Mouse (Mus musculus) lung, embryonic 16.5 days (tissue): ENCODE measurements around the gene Afg1l. TPM values are rescaled to one million over a fixed set of nuclear protein-coding genes. Genes with fewer than 3 reads are reported as not detected.

Source experiments
- polyA plus RNA-seq: library from polyadenylated mRNA; unstranded; fragments of >200 nt; fragmentation: Nextera tagmentation; extraction: Ambion mirVana; gene quantifications from 2 replicates; pipeline ENCODE4 v1.2.1, GENCODE M21; 2015

Afg1l gene
- polyA plus RNA-seq, 1 experiment from 2014 or later: 9.6 TPM

Other genes with a start within 250 kb of the Afg1l start
- 10.2 and 10.7 TPM in 2 replicates for gene Foxo3, start 201.8 kb downstream of the Afg1l start, polyA plus RNA-seq
- 394 and 405 TPM in 2 replicates for gene Snx3, start 23.5 kb upstream of the Afg1l start, polyA plus RNA-seq
- gene Nr2e1, start 105.1 kb upstream of the Afg1l start, polyA plus RNA-seq: not detected in 2 replicates
- 13.3 and 14.7 TPM in 2 replicates for gene Ostm1, start 105.3 kb upstream of the Afg1l start, polyA plus RNA-seq